Mouse (Mus musculus): Measurements from ENCODE around the gene Hspa12a.

DNA sequence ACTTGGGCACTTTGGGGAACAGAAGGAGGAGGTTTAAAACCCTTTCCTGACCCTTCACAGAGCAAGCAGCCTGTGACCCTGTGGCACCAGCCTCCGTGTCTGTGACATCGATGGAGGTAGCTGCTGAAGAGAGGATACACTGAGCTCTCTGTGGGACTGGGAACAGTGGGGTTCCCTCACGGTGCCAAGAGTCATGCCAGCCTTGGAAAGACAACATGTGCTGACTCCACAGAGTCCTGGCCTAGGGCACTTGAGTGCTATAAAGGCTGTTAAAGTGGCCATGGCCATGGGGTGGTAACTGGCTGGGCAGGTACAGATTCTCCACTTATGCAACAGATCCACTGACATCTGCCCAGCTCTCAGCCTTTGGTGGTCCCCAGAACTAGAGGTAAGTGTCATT is 60.0 kb downstream of the Hspa12a start:
- TF ChIP-seq CTCF (IDR thresholded peaks at IDR 0.05; ENCODE audit: low read depth), result no peak
- TF ChIP-seq EP300 (IDR thresholded peaks at IDR 0.05; ENCODE audit: low read depth), result no peak
